Mouse (Mus musculus): ENCODE measurements at regions not wholly inside any gene's neighbourhood (a gene's known extent, or its start where the extent isn't known, plus 50 kb on each side); places are given as distances from the start of the nearest gene placed in this dataset.

GRCm38 (mm10) chr14:45962474-45962873, 304.5 kb upstream of the Ddhd1 start:
- TF ChIP-seq CTCF (IDR thresholded peaks at IDR 0.05; ENCODE audit: low read depth, low read length), result no peak
- no peak for TF ChIP-seq GATA1 (IDR thresholded peaks at IDR 0.05; ENCODE audit: borderline replicate concordance, low read length)

All from G1E (cell line).